Mouse (Mus musculus) ovary, adult 18-20 months (tissue): ENCODE data around the gene Psma1.
A peak's percentile ranks its signal among the peaks of the same experiment; 100 is the strongest.

Experiments used
- DNase-seq: peaks from one replicate; pipeline ENCODE4 v3.0.0; 2022; ENCODE audit warnings: low spot score, mixed read lengths

Gene Psma1

DNA sequence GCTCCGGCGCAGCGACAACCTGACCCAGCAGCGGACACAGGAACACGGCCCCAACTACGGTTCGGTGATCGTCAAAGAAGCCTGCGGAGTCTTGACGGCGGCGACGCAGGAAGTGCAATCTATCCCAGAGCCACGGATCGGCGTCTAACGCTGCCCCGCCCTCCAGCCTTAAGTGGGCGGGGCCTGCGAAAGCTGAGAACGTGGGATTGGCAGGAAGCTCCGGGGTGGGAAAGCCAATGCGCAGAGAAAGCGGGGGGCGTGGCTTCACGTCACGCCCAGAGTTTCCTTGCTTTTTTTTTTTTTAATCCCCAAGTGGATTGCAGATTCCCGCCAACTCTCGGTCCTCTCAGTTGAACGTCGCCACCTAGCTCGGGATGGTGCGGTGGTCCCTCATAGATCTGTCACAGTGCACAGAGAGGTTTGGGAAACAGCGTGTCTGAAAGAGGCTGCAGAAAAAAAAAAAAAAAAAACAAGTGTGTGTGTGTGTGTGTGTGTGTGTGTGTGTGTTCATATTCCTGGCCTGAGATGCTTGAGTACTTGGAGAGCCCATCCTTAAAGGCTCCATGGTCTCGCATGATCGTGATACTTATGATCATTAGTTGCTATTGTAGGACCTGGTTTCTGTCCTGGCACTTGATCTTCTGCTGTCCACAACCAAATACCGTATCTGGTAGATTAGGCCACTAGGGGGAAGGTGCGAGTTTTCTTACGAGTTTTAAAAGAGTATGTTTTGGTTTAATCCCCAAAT is at the start of gene Psma1:
Psma1 (minus strand) TSS at position 114 of the 748 bp plus-strand sequence.
- peak; percentile 93 for DNase-seq

DNA sequence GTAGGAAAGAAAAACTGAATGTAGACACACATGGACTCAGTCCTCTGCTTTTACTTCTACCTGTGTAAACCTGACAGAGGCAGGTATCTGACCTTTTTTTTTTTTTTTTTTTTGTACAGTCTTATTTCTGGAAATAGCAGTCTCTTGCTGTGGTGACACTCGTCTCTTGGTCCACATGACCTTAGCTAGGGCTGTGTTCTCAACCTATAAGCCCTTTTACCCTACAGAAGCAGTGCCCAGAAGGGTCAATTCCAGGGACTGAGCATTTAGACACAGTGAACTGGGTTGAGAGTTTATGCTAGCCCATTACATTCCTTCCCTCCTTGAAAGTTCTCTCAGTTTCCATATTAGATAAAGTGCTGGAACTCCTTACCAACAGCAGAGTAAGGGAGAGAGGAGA is 47.6 kb upstream of the Psma1 start:
- DNase-seq, result no peak

DNA sequence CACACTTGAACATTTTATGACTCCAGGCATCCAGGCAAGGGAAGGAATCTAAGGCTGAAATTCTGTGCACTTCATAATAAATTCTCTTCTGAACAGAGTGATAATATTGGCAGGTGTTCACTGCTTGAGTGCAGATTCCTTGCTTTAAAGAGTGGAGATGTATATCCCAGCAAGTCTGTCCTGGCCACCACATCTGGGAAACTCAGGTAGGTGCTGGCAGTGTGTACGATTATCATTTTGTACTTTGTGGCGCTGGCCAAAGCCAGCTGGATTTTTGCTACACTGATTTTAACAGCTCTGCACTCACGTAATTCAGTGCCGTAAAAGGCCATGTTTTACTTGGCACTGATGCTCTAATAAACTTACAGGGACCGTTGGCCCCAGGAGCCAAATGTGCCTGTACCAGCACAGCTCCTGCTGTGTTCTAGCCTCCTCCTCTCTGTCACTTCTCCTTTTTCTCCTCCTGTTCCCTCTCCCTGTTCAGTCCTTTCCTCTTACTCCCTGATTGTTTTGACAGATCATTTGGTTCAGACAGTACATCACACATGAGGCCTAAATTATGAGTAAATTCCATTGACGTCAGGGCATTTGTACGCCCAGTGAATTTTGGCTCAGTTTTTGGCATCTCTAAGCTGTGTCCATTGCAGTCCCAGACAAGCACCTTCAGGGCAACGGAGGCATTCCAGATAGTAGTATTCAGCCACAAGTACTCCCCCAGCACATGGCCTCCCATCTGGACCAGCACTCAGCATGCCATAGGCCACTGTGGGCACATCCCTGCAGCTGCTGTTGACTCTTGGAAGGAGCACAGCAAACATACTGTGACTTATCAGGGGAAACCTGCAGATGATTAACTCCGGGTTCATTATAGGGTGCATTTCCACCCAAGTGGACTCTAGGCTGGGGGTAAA is 46.9 kb upstream of the Psma1 start:
- no peak for DNase-seq

DNA sequence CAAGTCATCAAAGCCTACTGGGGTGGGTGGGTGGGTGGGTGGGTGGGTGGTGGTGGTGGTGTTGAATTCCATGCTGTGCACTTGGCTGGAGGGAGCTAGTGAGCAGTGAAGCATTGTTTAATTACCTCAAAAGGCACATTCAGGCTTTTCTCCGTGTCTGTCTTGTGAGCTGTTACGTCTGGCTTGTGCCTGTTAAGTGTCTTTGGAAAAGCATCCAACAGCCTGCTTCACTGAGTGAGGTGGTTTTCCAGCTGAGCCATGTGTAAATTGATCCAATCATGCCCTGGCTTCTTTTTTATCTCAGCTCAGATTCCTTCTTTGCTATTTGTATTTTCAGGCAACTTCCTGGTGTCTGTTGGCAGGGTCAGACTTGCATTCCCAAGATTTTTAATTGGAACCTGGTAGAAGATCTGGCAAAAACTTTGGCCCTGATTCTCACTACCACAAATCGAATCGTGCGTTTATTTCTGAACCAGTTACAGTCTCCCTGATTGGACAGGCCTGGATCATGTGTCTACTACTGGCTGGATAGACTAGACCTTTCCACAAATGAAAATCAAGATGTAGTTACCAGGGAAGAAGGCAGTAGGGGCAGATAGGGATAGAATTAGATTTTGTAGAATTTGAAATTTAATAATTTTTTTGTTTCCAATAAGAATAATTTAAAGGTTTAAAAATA is 45.9 kb upstream of the Psma1 start:
- DNase-seq, result no peak

DNA sequence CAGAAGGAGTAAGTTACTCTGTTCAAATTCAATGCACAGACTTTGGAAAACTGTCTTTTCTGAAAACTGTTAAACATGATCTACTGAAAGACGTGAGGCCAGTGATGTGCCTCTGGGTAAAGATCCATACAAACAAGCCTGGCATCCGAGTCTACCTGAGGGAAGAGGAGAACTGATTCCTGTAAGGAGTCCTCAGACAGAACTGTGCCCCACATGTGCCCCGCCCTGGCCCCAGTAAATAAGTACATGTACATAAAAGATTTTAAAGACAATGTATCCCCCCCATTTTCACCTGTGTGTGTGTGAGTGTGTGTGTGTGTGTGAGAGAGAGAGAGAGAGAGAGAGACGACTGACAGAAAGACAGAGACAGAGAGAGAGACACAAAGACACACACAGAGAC is 42.0 kb upstream of the Psma1 start:
- DNase-seq, result no peak

DNA sequence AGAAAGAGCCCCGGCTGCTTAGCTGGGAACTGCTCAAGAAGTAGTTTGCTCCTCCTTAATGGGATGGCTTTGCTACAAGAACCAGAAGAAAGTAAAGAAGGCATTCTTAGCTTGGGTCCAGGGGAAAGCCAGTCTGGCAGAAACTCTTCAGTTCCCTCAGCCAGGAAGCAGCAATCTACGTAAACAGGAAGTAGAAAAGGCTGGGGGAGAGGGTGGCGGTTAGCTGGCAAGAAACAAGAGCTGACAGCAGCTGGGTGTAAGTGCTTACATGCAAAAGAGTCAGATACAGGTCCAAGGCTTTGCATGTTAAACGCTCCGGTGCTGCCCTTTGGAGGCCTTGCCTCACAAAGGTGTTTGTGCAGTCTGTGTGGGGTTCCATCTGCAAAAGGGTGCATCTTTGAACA is 41.5 kb upstream of the Psma1 start:
- peak; percentile 5 for DNase-seq

DNA sequence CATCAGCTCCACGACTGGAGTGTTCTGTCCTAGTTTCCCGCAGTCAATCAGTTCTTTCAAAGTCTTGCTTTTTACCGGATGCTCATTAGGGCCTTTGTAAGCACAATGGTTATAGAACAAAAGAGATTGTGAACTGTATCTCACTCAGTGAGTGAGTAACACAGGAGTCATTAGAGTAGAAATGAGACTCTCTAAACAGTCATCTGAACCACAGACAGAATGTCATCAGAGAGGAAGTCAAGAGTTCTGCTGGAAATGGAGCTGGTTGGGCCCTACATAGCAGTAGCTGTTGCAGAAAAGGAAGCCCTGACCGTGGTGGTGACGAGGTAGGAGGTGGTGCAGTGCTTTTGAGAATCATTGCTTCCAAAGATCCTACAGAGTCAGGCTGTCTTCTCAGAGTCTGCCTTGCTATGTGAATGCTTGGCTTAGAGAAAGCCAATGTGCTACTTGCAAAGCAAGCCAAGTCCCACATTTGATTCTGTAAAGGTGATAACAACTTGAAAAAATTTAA is 40.5 kb upstream of the Psma1 start:
- DNase-seq, result no peak

DNA sequence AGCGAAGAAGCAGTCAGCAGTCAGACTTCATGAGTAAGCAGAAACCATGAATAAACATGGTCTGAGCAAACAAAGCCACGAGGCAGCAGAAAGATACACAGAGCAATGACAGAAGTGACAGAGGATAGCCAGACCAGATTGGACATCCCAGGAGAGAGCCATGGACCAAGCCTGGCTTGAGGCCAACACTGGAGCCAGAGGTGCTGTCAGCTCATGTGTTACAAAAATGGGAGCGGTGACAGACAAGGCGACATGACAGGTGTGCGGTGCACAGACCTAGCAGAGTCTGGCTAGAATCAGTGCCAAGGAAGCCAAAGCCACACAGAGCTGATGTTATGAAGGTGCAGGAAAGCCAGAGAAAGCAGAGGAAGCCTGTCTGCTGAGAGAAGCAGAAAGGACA is 35.3 kb upstream of the Psma1 start:
- no peak for DNase-seq

DNA sequence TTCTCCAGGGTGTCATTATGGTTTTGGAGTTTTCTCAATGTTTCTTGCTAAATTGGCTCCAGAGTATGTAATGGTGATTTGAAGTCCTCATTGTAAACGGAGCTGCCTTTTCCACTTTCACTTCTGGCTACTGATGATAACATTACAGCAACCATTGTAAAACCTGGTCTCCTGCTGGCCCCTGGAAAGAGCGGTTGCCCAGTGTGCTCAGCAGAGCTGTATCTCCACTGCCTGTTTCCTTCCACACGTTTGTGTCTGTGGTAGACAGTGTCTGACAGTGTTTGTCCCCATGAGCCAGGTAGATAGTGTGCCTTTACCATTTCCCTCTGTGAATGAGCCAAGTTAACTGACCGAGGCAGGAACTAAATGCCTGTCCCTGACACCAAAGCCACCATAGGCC is 33.1 kb upstream of the Psma1 start:
- no peak for DNase-seq

DNA sequence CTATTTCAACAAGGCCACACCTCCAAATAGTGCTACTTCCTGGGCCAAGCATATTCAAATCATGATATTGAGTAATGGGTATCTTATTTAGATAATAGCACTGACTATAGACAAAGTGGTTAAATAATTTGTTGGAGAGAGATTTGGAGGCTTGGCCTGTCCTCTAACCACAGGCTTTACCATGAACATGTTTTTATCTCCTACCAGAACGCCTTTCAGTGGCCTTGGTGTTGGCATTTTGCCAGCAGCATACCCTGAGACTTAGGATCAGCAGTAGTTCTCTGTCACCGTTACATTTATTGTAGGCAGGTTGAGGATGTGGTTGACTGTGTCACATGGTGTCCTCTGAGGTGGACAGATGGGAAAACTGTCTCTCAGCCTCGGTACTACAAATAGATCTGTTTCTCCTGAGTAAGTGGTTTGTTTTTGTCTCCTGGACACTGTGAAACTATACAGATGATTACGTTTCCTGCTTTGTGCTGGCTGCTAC is 25.4 kb upstream of the Psma1 start:
- no peak for DNase-seq

DNA sequence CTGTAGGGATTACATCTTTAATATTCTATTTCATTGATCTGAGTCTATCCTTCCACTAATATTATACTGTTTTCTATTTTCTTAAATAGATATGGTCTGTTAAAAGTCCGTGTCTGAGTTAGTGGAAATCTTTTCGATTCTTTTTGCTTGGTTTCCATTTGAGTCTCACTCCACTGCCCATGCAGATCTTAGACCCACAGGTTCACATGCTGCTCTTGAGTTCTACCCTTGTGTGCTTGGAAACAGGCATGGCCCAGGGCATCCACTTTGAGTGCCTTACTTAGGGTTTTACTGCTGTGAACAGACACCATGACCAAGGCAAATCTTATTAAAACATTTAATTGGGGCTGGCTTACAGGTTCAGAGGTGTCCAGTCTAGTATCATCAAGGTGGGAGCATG is 24.9 kb upstream of the Psma1 start:
- no peak for DNase-seq

DNA sequence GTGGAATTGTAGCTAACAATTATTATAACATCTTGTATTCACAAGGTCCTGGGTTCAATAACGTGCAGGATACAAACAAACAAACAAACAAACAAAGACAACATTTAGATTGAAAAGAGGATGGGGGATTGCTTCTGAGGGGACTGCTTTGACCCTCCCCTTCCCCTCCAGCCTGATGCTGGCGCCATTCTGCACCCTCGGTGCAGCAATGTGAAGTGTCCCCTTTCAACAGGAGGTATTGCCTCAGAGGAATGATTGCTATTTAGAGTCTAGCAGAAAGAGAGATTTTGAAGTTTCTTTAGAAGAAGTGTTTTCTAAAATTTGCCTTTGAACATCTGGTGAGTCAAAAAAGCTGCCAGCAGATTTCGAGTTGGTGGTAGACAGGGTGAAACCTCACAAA is 23.3 kb upstream of the Psma1 start:
- no peak for DNase-seq

DNA sequence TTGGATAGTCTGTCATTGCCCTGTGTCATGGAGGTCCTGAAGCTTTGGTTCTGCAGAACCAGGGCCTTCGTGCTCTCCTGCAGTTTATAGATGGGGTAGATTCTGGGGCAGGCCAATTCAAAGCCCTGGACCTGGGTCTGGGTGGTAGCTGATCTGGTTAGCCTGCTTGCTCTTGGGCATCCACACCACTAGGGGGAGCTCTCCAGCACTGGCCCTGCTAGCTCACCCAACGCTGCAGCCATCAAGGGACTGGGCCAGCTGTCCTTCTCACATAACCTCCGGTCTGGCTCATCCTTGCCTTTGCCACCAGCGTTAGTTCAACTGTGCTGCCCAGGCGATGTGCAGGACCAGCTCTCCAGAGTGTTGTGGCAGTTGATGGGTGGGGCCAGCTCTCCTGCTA is 18.8 kb upstream of the Psma1 start:
- no peak for DNase-seq

DNA sequence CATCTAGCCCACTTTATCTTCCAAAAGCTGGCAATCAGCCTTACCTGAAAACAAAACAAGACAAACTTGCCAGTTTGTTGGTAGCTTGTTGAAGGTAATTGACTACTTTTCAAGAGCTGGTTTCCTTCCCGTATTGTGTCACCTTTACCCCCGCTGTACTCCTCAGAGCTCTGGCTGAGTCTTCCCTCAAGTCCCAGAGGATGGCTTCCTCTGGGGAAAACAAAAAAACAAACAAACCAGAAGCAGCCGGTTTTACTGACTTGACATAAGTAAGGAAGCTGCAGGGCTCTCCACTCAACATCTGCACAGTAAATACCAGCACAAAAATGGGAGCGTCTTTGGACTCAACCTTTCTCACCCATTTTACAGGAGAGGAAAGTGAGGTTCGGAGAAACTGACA is 18.0 kb upstream of the Psma1 start:
- no peak for DNase-seq

DNA sequence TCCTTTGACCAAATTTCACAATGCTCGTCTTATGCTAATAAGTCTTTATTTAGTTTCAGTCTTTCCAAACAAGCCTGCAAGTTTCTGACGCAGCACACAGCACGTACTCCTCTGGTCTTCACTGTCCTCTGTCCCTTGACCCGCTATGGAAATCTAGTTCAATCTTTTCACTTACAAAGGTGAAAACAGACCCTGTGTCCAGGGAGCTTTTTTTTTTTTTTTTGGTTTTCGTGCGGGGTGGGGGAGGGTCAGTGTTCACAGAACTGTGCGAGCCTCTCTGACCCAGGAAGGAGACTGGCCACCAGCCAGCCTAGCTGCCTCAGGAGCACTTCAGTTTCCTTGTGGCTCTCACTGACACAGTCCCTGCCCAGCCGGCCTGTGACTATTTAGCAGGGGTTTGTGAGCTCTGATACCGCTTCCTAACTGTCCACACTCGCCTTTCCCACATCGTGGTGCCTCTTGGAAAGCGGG is 16.6 kb upstream of the Psma1 start:
- DNase-seq, result peak; percentile 59

DNA sequence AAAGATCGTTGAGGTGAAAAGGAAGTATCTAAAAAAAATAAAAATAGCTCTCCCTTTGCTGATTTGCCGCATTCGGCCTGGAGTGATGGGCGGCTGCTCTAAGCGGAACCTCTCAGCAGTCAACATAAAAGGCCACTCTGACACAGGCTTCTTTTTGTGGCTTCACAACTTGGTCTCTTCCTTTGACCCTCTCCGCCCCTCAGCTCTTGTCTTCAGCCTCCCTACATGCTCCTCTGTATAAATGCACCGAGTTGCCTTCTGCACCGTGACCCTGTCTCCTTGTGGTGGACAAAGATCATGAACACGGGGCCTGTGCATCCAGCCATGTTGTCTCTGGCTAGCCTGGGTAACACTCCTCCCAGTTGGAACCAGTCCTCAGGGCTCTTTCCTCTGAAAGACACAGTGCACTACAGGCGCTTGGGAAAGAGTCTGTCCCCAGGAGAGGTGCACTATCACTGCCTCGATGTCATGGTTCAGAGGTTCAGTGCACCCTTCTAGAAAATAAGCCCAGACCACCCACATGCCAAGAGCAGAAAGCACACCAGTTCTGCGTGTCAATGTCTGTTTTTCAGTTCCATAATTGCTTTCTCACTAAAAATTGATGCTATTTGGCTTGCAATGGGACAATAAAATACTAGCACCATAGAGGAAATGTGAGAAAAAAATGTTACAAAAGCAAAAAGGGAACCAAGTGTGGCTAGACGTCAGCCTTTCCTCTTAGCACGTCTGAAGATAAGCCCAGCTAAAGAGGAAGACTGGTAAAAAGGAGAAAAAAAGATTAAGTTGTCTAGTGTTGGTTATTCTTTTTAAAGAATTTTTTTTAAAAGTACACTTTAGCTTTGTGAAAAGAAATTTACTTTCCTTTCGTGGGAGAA is 15.8 kb upstream of the Psma1 start:
- no peak for DNase-seq

DNA sequence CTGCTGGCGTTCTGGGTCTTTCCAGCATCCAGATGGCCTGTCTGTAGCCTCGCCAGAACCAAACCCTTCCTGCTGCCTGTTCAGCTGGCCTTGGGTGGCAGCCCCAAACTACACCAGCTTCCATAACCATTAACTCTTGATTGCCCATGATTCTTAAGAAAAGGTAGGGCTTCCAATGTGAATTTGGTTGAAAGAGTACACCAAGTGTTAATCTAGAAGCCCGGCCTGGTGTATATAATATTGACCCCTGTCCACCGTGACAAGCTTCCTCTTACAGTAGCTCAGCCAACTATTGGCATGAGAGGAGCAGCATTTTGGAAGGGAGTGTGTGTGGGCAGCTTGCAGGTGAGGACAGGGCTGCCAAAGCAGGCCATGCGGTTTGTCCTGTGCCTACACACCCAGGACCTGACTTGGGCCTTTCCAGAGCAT is 14.2 kb upstream of the Psma1 start:
- no peak for DNase-seq

DNA sequence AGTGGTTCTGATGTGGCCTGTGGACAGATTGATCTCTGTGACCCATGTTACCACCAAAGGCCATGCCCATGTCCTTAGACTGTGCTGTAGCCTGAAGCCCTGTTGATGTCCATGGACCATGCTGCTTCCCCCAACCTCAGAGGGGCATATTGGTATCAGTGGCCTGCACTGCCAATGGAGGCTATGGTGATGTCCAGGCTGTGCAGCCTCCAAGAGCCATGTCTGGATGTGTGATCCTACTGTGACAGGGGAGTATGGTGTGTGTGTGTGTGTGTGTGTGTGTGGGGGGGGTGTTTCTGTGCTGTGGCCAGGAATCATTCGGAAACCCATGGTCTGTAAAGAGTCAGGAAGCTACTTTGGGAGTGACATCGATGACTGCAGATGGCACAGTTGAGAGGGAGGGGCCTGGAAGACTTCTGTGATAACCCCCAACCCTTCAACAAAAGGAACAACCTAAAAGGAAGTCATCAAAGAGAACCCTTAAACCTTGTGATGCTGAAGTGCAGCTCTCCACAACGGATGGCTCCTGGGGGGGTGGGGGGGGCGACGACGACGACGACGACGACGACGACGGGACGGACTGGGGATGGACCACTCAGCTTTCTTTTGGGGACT is 8.5 kb upstream of the Psma1 start:
- no peak for DNase-seq

DNA sequence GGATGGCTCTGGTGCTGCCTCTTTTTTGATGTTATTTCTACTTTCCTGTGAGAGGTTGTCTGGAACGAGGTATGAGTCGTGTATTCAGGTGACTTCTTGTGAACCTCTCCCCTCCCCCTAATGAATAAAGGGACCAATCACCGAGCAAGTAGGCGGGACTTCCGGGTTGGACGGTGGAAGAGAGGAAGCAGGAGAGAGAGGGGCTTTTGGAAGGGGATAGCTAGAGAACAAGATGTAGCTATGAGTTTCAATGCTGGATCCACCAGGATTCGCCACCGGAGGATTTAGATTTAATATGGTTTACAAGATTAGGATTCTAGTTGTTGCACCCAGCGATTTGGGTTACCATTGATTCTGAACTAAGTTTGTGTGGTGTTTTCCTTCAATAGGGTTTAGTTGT is 7.1 kb upstream of the Psma1 start:
- DNase-seq, result no peak

DNA sequence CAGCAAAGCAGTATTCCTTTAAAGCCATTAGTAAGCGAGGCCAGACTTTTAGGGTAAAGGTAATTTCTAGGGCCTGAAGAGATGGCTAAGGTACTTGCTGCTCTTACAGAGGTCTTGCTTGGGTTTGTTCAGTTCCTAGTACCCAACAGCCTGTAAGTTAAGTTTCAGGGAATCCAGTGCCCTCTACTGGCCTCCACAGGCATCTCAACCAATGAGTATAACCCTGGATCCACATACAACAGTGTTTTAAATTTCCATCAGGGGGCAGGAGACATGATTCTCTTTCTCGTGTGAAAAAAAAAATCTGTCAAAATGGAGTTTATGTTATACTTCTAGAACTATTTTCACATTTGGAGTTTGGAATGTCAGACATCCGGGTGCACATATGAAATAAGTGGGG is 5.8 kb upstream of the Psma1 start:
- no peak for DNase-seq
